Mouse (Mus musculus) adrenal gland, postnatal 25 days (tissue): Measurements from ENCODE around the gene Runx2. TPM values are rescaled to one million over a fixed set of nuclear protein-coding genes. Genes with fewer than 3 reads are reported as not detected.

ENCODE experiments used
- DNase-seq: peaks from one replicate; pipeline ENCODE4 v3.0.0; 2021; ENCODE audit warnings: mixed read lengths
- total RNA-seq: library from RNA; stranded (reverse); gene quantifications from 2 replicates; pipeline ENCODE4 v1.2.3, GENCODE M21; 2021

Gene Runx2
- total RNA-seq, 1 experiment from 2014 or later = 60.4 TPM

DNA sequence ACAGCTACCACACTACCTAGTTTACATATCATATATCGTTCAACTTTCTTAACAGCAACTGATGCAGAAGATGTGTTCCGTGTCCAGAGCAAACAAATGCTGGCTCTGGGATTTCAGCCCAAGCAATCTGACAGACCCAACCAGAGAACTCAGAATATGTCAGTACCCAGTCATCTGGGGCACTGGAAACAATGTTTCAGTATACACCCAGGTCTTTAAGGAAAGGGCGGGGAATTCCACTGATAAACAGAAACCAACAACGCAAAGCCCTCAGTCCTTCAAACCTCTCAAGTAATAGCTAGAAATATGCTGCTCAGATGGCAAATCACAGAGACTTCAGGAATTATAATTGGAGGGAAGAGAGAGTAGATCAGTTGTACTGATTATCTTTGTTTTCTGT is 100.5 kb downstream of the Runx2 start:
- no peak for DNase-seq

- no peak for DNase-seq
These were observed 101.2 kb downstream of the Runx2 start for GRCm38 (mm10) chr17:44713404-44713803.

DNA sequence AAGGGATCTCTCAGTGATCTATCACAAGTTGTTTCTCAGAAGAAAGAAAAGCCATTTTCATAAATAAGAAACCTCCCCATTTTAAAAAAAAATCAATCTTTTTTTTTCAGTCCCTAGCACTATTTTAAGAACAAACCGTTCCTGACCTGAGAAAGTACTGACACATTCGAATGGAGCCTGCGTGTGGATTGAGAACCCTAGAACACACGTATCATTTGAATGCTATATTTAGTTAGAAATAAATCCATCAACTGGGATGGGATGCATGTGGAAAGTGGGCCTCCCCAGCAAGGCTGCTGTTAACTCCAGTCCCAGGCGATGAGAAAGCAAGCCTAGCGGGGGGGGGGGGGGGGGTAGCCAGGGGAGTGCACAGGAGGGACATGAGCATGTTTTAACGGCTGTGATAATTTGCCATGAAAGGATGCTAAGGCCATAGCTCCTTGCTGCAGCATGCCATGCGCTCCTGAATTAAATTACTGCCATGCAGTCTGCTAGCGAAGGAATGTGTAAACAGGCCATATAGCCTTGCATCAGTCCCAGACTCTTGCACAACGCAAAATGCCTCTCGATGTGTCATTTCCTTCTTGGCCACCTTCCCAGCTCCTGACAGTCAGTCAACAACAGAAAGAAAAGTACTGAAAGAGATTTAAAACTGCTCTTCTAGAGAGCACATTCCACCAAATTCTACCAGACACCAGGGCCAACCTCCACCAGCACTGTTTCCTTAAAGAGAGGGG is 104.9 kb downstream of the Runx2 start:
- DNase-seq = peak; percentile 76

DNA sequence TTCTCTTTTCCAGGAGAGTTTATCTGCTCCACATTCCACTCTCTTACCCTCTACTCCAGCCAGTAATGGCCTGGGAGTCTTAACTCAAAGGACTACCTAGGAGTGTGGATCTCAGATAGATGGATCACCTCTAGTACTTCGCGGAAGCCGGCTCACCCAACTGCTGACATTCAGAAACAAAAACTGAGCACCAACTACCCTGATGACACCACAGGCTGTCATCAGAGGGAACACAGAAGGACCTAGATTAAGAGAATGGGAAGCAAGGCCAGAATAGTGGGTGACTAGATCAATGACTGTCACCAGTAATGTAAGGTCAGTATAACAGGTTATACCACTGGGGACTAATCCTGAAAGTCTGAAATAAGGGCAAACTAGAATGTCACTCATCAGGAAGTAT is 106.6 kb downstream of the Runx2 start:
- DNase-seq = no peak

DNA sequence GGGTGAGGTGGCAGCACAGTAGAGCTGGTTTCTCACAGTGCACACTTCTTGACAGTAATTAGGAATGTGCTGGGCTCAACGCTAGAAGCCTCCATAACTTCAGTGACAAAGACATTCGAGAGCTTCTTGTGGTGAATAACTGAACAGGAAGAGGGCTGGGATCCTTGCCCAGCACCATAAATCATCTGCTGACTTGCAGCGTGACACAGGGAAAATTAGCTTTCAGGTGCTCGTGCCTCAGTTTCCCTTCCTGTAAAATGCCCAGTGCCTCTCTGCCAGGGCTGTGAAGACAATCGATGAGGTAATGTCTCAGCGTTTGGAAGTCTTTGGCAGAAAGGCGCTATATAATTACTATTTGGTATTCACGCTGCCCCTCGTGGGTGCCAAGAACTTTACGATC is 108.1 kb downstream of the Runx2 start:
- DNase-seq = no peak

DNA sequence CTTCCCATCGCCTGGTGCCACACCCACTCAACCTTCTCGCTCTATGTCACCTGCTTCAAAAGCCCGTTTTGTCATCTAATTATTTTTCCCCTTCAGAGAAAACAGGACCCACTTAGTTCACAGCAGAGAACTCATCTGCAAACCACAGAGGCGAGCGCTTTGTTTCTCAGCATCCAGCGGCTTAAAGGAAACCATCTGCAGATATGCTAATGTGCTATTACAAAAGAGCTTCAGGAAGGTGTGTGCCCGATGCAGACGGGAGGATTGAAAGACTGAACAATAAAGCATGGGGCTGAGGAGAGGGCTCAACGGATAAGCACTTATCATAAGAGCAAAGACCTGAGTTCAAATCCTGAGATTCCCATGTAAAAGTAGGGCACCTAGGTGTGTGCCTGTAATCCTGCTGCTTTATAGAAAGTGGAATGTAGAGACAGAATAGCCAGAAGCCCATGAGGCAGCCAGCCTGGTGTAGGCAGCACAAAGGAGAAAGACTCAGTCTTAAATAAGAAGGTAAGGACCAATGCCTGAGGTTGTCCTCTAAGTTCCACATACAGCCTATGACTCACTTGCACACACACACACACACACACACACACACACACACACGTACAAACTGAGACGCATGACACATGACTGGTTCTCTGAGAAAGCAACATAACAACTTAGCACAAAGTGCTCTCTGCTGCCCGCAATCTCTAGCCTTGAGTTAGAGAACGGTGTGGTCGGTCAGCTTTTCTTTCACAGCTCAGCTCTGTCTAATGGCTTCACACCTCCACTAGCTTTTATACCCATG is 111.9 kb downstream of the Runx2 start:
- no peak for DNase-seq

- DNase-seq = no peak
These were observed 113.1 kb downstream of the Runx2 start for GRCm38 (mm10) chr17:44701531-44701930.

DNA sequence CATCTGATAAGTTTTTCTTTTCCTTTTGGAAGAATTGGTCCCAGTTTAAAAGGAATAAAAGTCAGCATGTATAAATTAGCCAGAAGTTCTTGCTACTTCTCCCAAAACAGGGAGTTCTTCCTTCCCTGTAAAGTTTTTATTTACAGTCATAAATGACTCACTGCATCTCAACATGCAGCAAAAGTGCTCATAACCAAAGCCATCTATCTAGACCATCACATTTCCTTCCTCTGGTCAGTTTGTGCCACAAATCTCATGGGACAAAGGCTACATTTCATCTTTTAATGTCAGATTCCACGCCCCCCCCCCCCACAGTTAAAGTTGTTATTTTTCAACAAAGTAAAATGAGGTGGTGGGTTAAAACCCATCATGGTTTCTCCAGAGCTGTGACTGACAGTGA is 114.3 kb downstream of the Runx2 start:
- no peak for DNase-seq

DNA sequence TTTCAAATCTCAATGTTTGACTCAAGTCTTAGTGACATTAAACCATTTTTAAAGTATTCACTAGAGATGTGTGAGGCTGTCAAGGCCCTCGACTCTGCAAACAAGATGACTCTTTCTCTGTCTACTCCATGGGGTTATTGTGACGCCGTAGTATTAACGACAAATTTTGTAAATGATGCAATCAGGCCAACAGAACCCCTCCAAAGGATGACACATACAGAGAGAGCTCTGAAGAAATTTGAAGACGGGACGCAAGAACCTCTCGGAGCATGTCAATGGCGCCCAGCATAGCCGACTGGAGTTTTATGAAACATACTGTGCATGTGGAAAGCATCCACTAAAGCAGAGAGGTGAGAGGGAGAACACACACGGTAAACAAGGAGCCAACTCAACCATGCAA is 117.5 kb downstream of the Runx2 start:
- no peak for DNase-seq

DNA sequence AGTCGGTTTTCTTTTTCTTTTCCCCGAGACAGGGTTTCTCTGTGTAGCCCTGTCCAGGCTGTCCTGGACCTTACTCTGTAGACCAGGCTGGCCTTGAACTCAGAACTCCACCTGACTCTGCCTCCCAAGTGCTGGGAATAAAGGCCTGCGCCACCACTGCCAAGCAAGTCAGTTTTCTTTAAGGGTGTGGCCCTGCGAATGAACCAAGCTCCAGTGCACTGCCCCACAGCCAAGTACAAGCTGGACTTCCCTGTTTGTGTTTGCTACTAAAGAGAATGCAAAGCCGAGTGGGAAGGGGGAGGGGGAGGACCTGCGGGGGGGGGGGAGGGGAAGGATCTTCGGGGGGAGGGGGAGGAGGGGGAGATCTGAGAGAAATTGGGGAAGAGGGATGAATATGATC is 121.0 kb downstream of the Runx2 start:
- no peak for DNase-seq

DNA sequence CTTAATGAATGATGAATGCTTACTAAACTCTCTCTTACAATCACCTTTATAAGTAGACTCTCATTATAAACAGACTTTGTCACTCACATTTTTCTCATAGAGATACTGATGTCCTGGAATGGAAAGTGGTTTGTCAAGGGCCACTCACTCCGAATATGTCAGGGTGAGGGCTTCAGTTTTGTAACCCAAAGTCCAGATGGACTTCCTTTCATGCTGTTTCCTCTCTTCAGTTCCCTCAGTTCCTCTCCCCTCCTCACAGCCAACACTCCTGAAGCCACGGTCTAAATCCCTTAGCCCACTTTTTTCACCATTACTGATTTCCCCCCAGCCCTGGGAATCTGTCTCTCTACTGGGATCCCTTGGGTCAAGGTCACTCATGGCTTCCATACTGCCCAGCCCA is 123.1 kb downstream of the Runx2 start:
- DNase-seq = no peak

- no peak for DNase-seq
These were observed 124.1 kb downstream of the Runx2 start for GRCm38 (mm10) chr17:44690410-44691035.

DNA sequence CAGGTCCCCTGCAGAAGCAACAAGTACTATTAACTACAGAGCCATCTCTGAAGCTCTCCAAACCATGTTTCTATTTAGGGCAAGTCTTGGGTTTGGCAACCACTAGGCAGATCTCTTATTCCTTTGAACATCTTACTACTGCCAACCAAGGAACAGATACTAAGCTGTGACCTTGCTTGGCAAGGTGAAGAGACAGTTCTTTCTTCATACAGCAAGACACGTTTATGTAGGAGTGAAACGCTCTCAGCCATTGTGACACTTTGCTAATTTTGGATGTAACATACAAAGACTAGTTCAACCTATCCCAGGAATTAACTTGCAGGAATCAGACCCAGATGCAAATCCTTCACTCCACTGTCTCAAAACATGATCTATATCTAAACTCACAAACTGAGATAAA is 126.3 kb downstream of the Runx2 start:
- no peak for DNase-seq

DNA sequence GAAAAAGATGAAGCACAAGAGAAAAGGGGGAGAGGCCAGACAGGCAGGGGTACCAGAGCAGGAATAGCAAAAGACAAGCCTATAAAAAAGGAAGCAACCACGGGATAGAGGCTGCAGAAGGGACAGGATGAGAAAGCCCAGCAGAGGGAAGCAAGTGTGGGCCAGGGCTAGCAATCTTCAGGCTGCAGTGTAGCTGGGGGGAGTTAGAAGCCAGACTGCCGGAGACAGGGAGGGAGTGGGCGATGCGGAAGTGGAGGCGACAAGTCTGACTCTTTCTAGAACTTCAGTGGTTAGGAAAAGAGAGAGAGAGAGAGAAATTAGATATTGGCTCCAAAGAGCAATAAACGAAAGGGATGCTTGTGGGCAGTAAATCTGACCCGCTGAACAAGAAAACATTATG is 129.1 kb downstream of the Runx2 start:
- no peak for DNase-seq

- no peak for DNase-seq
These were observed 131.6 kb downstream of the Runx2 start for GRCm38 (mm10) chr17:44683026-44683425.

DNA sequence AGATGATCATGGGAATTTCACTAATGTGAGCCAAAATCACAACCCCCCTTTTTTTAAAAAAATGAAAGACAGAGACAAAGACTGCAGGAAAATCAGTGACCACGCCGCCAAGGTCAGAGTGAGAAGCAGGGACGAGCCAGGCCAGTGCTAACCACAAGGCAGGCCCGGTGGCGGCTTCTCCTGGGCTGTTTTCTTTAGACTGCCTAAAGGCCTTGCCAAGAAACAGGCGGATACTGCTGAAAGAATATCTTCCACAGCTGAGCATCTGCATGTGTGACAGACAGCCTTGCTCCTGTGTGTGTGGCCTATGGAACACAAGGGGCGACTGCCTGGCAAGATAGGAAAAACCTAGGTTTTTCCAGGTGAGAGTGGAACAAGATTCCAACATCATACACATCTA is 136.8 kb downstream of the Runx2 start:
- DNase-seq = peak; percentile 60

DNA sequence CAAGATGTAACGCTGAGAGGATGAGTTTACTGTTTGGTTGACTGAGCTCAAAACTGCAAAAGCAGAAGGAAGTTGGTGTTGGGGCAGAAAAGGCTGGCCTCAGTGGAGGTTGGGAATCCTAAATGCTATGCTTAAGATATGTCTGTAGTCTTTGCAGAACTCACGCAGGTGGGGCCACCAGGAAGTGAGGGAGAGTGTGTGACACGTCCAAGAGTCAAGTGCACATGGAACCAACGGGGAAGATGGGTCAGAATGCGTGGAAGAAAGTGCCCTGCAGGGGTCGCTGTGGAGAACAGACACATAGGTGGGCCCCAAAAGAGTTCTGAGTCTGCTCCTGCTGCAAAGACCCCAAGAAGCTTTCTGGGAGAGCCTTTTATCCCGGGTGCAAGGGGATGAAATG is 141.8 kb downstream of the Runx2 start:
- DNase-seq = no peak

DNA sequence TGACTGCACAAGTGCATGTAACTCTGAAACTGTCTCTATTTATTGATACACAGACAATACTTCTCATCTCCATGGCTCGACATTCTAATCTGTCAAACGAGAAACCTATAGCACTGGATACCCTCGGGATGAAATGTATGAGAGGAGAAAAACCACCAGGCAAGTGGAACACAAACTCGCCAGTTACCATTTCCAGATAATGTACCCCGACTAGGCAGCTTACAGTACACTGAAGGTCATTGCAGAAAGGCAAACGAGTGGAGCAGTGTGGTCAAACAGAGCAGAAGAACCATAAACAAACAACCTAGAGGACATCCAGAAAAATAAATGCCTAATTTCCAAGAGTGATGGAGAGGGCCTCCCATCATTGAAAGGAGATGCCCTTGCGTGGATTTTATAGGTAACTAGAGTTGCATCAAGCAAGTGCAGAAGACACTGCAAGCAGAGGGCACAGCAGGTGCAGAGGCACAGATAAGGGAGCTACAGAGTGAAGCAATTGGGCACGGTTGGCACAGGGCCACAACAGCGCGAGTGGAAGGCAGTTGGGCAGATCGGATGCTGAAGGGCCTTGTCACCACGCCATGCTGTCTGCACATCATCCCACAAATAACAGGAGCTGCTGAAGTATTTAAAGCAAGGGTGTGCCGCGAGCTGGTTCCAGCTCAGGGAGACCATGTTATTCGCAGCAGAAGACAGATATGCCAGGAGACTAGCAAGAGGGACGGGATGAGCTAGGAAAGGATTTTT is 142.5 kb downstream of the Runx2 start:
- peak; percentile 56 for DNase-seq

- DNase-seq = no peak
These were observed 144.6 kb downstream of the Runx2 start for GRCm38 (mm10) chr17:44669985-44670384.

DNA sequence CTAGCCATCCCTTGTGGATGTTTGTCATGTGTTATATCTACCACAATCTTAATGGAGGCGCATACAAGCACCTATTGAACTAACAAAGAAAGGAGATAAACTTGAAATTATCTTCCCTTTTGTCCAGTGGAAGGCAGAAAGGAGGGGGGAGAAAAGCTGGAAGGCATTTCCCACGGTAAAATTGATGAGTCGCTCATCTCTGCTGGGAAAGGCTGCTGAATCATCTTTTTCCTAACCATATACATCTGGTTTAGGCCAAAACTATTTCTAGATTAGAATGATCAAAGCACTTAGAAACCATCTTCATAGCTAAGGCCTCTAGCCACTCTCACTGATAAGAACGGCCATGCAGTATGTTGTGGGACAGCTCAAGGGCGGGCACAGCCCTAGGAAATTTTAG is 147.3 kb downstream of the Runx2 start:
- no peak for DNase-seq

- DNase-seq = no peak
These were observed 150.7 kb downstream of the Runx2 start for GRCm38 (mm10) chr17:44663872-44664271.

DNA sequence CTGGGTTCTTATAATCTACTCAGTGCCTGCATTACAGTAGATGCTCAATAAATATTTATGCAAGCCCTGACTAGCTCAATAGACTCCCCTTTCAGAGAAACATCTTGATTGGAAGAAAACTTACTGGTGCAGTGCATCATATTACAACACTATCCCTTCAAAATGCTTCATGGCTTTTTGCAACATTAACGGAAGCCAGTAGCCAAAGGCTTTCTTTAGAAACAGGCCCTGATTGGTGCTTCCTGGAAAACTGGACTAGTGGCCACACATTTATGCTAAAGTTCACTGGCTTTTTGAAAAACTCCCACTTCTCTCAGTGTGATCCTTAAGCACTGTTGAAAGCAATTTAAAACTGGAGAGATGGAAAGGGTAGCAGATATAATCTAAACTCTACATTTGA is 151.4 kb downstream of the Runx2 start:
- DNase-seq = no peak
